Mouse (Mus musculus): ENCODE measurements around the gene Mrpl3. TPM values are rescaled to one million over a fixed set of nuclear protein-coding genes. Genes with fewer than 3 reads are reported as not detected.

The Mrpl3 gene
- polyA plus RNA-seq (2015; fragmentation: Nextera tagmentation; extraction: Ambion mirVana): 92.1 and 102 TPM in 2 replicates

GRCm38 (mm10) chr9:105053147-105053557 is at the start of gene Mrpl3:
Gene Mrpl3 (plus strand): TSS chr9:105053239.
- H3K9ac ChIP-seq (replicated peaks; ENCODE audit: low read depth, low read length): peak within 1 kb of the TSS; percentile 99
- H3K27me3 ChIP-seq (replicated peaks; ENCODE audit: control insufficient read depth, insufficient read depth, low read length): no peaks in the 10 kb centered on the region
- H3K4me1 ChIP-seq (replicated peaks; ENCODE audit: control insufficient read depth, insufficient read depth, low read length): peaks cover 11% of the 10 kb centered on the region
- peaks cover 22% of the 10 kb centered on the region for H3K36me3 ChIP-seq (ENCODE audit: control insufficient read depth, insufficient read depth)
- no peaks in the 10 kb centered on the region for H3K9me3 ChIP-seq (ENCODE audit: control insufficient read depth, low read length)
- WGBS: 0% methylated on average over 31 of the region's 31 CpGs
- ATAC-seq: peak; percentile 86
- peak within 1 kb of the TSS; percentile 88 for H3K4me2 ChIP-seq (ENCODE audit: low read length)
- peak within 1 kb of the TSS; percentile 100 for H3K4me3 ChIP-seq (replicated peaks; ENCODE audit: low read length)
- peak within 1 kb of the TSS; percentile 75 for H3K27ac ChIP-seq (ENCODE audit: low read length)

- Histone ChIP-seq H3K4me3 (replicated peaks; ENCODE audit: low read length) (no peak overlapping the region), H3K27ac (ENCODE audit: low read length) (no peak overlapping the region), H3K4me1 (replicated peaks; ENCODE audit: control insufficient read depth, insufficient read depth, low read length) (no peaks in the 10 kb centered on the region), H3K9ac (replicated peaks; ENCODE audit: low read depth, low read length) (no peak overlapping the region), H3K27me3 (replicated peaks; ENCODE audit: control insufficient read depth, insufficient read depth, low read length) (no peaks in the 10 kb centered on the region), H3K36me3 (ENCODE audit: control insufficient read depth, insufficient read depth) (no peaks in the 10 kb centered on the region), H3K4me2 (ENCODE audit: low read length) (no peak overlapping the region), H3K9me3 (ENCODE audit: control insufficient read depth, low read length) (no peaks in the 10 kb centered on the region)
- ATAC-seq: no peak
- 32% methylated on average over 2 of the region's 2 CpGs for WGBS
Measured at GRCm38 (mm10) chr9:105010721-105011120, 42.3 kb upstream of the Mrpl3 start.

- H3K27ac ChIP-seq (ENCODE audit: low read length): no peak overlapping the region
- WGBS: 87% methylated on average over 7 of the region's 7 CpGs
- no peaks in the 10 kb centered on the region for H3K27me3 ChIP-seq (replicated peaks; ENCODE audit: control insufficient read depth, insufficient read depth, low read length)
- H3K4me2 ChIP-seq (ENCODE audit: low read length): no peak overlapping the region
- H3K9ac ChIP-seq (replicated peaks; ENCODE audit: low read depth, low read length): no peak overlapping the region
- no peaks in the 10 kb centered on the region for H3K4me1 ChIP-seq (replicated peaks; ENCODE audit: control insufficient read depth, insufficient read depth, low read length)
- H3K36me3 ChIP-seq (ENCODE audit: control insufficient read depth, insufficient read depth): no peaks in the 10 kb centered on the region
- H3K9me3 ChIP-seq (ENCODE audit: control insufficient read depth, low read length): no peaks in the 10 kb centered on the region
- no peak overlapping the region for H3K4me3 ChIP-seq (replicated peaks; ENCODE audit: low read length)
- no peak for ATAC-seq
Measured at GRCm38 (mm10) chr9:105018186-105018585, 34.9 kb upstream of the Mrpl3 start.

- H3K27me3 ChIP-seq (replicated peaks; ENCODE audit: control insufficient read depth, insufficient read depth, low read length): no peaks in the 10 kb centered on the region
- H3K4me1 ChIP-seq (replicated peaks; ENCODE audit: control insufficient read depth, insufficient read depth, low read length): no peaks in the 10 kb centered on the region
- no peaks in the 10 kb centered on the region for H3K9me3 ChIP-seq (ENCODE audit: control insufficient read depth, low read length)
- H3K9ac ChIP-seq (replicated peaks; ENCODE audit: low read depth, low read length): no peak overlapping the region
- no peak overlapping the region for H3K27ac ChIP-seq (ENCODE audit: low read length)
- no peaks in the 10 kb centered on the region for H3K36me3 ChIP-seq (ENCODE audit: control insufficient read depth, insufficient read depth)
- H3K4me2 ChIP-seq (ENCODE audit: low read length): no peak overlapping the region
- 70% methylated on average over 3 of the region's 3 CpGs for WGBS
- no peak for ATAC-seq
- no peak overlapping the region for H3K4me3 ChIP-seq (replicated peaks; ENCODE audit: low read length)
Measured at GRCm38 (mm10) chr9:105028311-105028710, 24.7 kb upstream of the Mrpl3 start.

GRCm38 (mm10) chr9:105032572-105032971 is 20.5 kb upstream of the Mrpl3 start:
- 53% methylated on average over 9 of the region's 9 CpGs for WGBS
- H3K4me2 ChIP-seq (ENCODE audit: low read length): no peak overlapping the region
- H3K27me3 ChIP-seq (replicated peaks; ENCODE audit: control insufficient read depth, insufficient read depth, low read length): no peaks in the 10 kb centered on the region

GRCm38 (mm10) chr9:105033641-105034040 is 19.4 kb upstream of the Mrpl3 start:
- no peaks in the 10 kb centered on the region for H3K9me3 ChIP-seq (ENCODE audit: control insufficient read depth, low read length)

More at GRCm38 (mm10) chr9:105032572-105032971, 20.5 kb upstream of the Mrpl3 start:
- Histone ChIP-seq H3K4me1 (replicated peaks; ENCODE audit: control insufficient read depth, insufficient read depth, low read length) (no peaks in the 10 kb centered on the region), H3K27ac (ENCODE audit: low read length) (no peak overlapping the region), H3K4me3 (replicated peaks; ENCODE audit: low read length) (no peak overlapping the region), H3K36me3 (ENCODE audit: control insufficient read depth, insufficient read depth) (no peaks in the 10 kb centered on the region), H3K9me3 (ENCODE audit: control insufficient read depth, low read length) (no peaks in the 10 kb centered on the region), H3K9ac (replicated peaks; ENCODE audit: low read depth, low read length) (no peak overlapping the region)
- ATAC-seq: no peak

GRCm38 (mm10) chr9:105037847-105038246 is 15.2 kb upstream of the Mrpl3 start:
- H3K4me1 ChIP-seq (replicated peaks; ENCODE audit: control insufficient read depth, insufficient read depth, low read length): no peaks in the 10 kb centered on the region
- H3K4me2 ChIP-seq (ENCODE audit: low read length): no peak overlapping the region
- no peak overlapping the region for H3K9ac ChIP-seq (replicated peaks; ENCODE audit: low read depth, low read length)
- ATAC-seq: no peak
- H3K27me3 ChIP-seq (replicated peaks; ENCODE audit: control insufficient read depth, insufficient read depth, low read length): 0 out of 2 replicates have a peak, but pooled peaks cover 3% of the 10 kb centered on the region
- H3K36me3 ChIP-seq (ENCODE audit: control insufficient read depth, insufficient read depth): no peaks in the 10 kb centered on the region
- no peaks in the 10 kb centered on the region for H3K9me3 ChIP-seq (ENCODE audit: control insufficient read depth, low read length)
- no peak overlapping the region for H3K27ac ChIP-seq (ENCODE audit: low read length)
- H3K4me3 ChIP-seq (replicated peaks; ENCODE audit: low read length): no peak overlapping the region
- WGBS: 75% methylated on average over 3 of the region's 3 CpGs

More at GRCm38 (mm10) chr9:105033641-105034040, 19.4 kb upstream of the Mrpl3 start:
- Histone ChIP-seq H3K4me2 (ENCODE audit: low read length) (no peak overlapping the region), H3K4me1 (replicated peaks; ENCODE audit: control insufficient read depth, insufficient read depth, low read length) (no peaks in the 10 kb centered on the region), H3K27me3 (replicated peaks; ENCODE audit: control insufficient read depth, insufficient read depth, low read length) (no peaks in the 10 kb centered on the region), H3K4me3 (replicated peaks; ENCODE audit: low read length) (no peak overlapping the region), H3K36me3 (ENCODE audit: control insufficient read depth, insufficient read depth) (no peaks in the 10 kb centered on the region), H3K27ac (ENCODE audit: low read length) (no peak overlapping the region), H3K9ac (replicated peaks; ENCODE audit: low read depth, low read length) (no peak overlapping the region)
- WGBS: 91% methylated on average over 7 of the region's 7 CpGs
- no peak for ATAC-seq

- ATAC-seq: no peak
- no peak overlapping the region for H3K27ac ChIP-seq (ENCODE audit: low read length)
- no peaks in the 10 kb centered on the region for H3K36me3 ChIP-seq (ENCODE audit: control insufficient read depth, insufficient read depth)
- no peak overlapping the region for H3K4me3 ChIP-seq (replicated peaks; ENCODE audit: low read length)
- no peak overlapping the region for H3K9ac ChIP-seq (replicated peaks; ENCODE audit: low read depth, low read length)
- H3K4me1 ChIP-seq (replicated peaks; ENCODE audit: control insufficient read depth, insufficient read depth, low read length): peaks cover 6% of the 10 kb centered on the region; the same call in 1 of the 2 replicates
- WGBS: 79% methylated on average over 7 of the region's 7 CpGs
- no peaks in the 10 kb centered on the region for H3K27me3 ChIP-seq (replicated peaks; ENCODE audit: control insufficient read depth, insufficient read depth, low read length)
- H3K9me3 ChIP-seq (ENCODE audit: control insufficient read depth, low read length): no peaks in the 10 kb centered on the region
- no peak overlapping the region for H3K4me2 ChIP-seq (ENCODE audit: low read length)
Measured at GRCm38 (mm10) chr9:105046014-105046413, 7.0 kb upstream of the Mrpl3 start.

- Histone ChIP-seq H3K9me3 (ENCODE audit: control insufficient read depth, low read length) (no peaks in the 10 kb centered on the region), H3K36me3 (ENCODE audit: control insufficient read depth, insufficient read depth) (no peaks in the 10 kb centered on the region), H3K9ac (replicated peaks; ENCODE audit: low read depth, low read length) (no peak overlapping the region), H3K27me3 (replicated peaks; ENCODE audit: control insufficient read depth, insufficient read depth, low read length) (no peaks in the 10 kb centered on the region), H3K4me2 (ENCODE audit: low read length) (no peak overlapping the region), H3K27ac (ENCODE audit: low read length) (peak overlapping the region; percentile 4; the same call in 1 of the 2 replicates), H3K4me3 (replicated peaks; ENCODE audit: low read length) (no peak overlapping the region), H3K4me1 (replicated peaks; ENCODE audit: control insufficient read depth, insufficient read depth, low read length) (peaks cover 6% of the 10 kb centered on the region; the same call in 1 of the 2 replicates)
- WGBS: 45% methylated on average over 10 of the region's 10 CpGs
- ATAC-seq: peak; percentile 38; the same call in 1 of the 2 replicates
Measured at GRCm38 (mm10) chr9:105048351-105048750, 4.7 kb upstream of the Mrpl3 start.

- Histone ChIP-seq H3K4me3 (replicated peaks; ENCODE audit: low read length) (no peak overlapping the region), H3K4me1 (replicated peaks; ENCODE audit: control insufficient read depth, insufficient read depth, low read length) (peaks cover 15% of the 10 kb centered on the region), H3K27me3 (replicated peaks; ENCODE audit: control insufficient read depth, insufficient read depth, low read length) (no peaks in the 10 kb centered on the region), H3K9me3 (ENCODE audit: control insufficient read depth, low read length) (no peaks in the 10 kb centered on the region), H3K4me2 (ENCODE audit: low read length) (no peak overlapping the region), H3K27ac (ENCODE audit: low read length) (no peak overlapping the region), H3K9ac (replicated peaks; ENCODE audit: low read depth, low read length) (no peak overlapping the region), H3K36me3 (ENCODE audit: control insufficient read depth, insufficient read depth) (no peaks in the 10 kb centered on the region)
- ATAC-seq: no peak
- WGBS: 53% methylated on average over 2 of the region's 2 CpGs
Measured at GRCm38 (mm10) chr9:105049636-105050035, 3.4 kb upstream of the Mrpl3 start.
